Mouse (Mus musculus) kidney, postnatal 10 days (tissue): ENCODE measurements around the gene Tmem33.

Experiments used
- DNase-seq: peaks from one replicate; pipeline ENCODE4 v3.0.0; 2021; ENCODE audit warnings: mixed read lengths

Gene Tmem33

GRCm38 (mm10) chr5:67260159-67260530, 220 bp upstream of the Tmem33 start:
- DNase-seq = no peak

GRCm38 (mm10) chr5:67262964-67263363, 2.6 kb downstream of the Tmem33 start:
- DNase-seq = no peak

GRCm38 (mm10) chr5:67266106-67266505, 5.7 kb downstream of the Tmem33 start:
- no peak for DNase-seq

- DNase-seq = no peak
Observed at GRCm38 (mm10) chr5:67269309-67269708, 8.9 kb downstream of the Tmem33 start.

- DNase-seq = no peak
Observed at GRCm38 (mm10) chr5:67279407-67279806, 19.0 kb downstream of the Tmem33 start.

GRCm38 (mm10) chr5:67279840-67280239, 19.5 kb downstream of the Tmem33 start:
- DNase-seq = no peak

- DNase-seq = no peak
Observed at GRCm38 (mm10) chr5:67280400-67280799, 20.0 kb downstream of the Tmem33 start.

GRCm38 (mm10) chr5:67295029-67295428, 34.7 kb downstream of the Tmem33 start:
- no peak for DNase-seq

- no peak for DNase-seq
Observed at GRCm38 (mm10) chr5:67295682-67296081, 35.3 kb downstream of the Tmem33 start.

GRCm38 (mm10) chr5:67296171-67296570, 35.8 kb downstream of the Tmem33 start:
- no peak for DNase-seq

- DNase-seq = peak; percentile 30
Observed at GRCm38 (mm10) chr5:67297026-67297813, 36.9 kb downstream of the Tmem33 start.

- DNase-seq = no peak
Observed at GRCm38 (mm10) chr5:67299847-67300412, 39.6 kb downstream of the Tmem33 start.

GRCm38 (mm10) chr5:67300926-67301597, 40.7 kb downstream of the Tmem33 start:
- DNase-seq = peak; percentile 23

- no peak for DNase-seq
Observed at GRCm38 (mm10) chr5:67301722-67302331, 41.5 kb downstream of the Tmem33 start.

GRCm38 (mm10) chr5:67303816-67304215, 43.5 kb downstream of the Tmem33 start:
- DNase-seq = no peak

- peak; percentile 96 for DNase-seq
Observed at GRCm38 (mm10) chr5:67306698-67307521, 46.5 kb downstream of the Tmem33 start, which contains the start of gene Slc30a9. TSS of gene Slc30a9 (plus strand) at chr5:67306955.

- no peak for DNase-seq
Observed at GRCm38 (mm10) chr5:67307659-67308222, 47.4 kb downstream of the Tmem33 start.

GRCm38 (mm10) chr5:67311811-67312521, 51.6 kb downstream of the Tmem33 start:
- DNase-seq = no peak

- no peak for DNase-seq
Observed at GRCm38 (mm10) chr5:67312522-67312851, 52.1 kb downstream of the Tmem33 start.

GRCm38 (mm10) chr5:67321656-67322268, 61.4 kb downstream of the Tmem33 start:
- DNase-seq = peak; percentile 26

GRCm38 (mm10) chr5:67324032-67324431, 63.7 kb downstream of the Tmem33 start:
- DNase-seq = no peak
